Mouse (Mus musculus): Measurements from ENCODE around the gene Pxk. TPM values are rescaled to one million over a fixed set of nuclear protein-coding genes. Genes with fewer than 3 reads are reported as not detected.

Pxk gene
- polyA plus RNA-seq, 2 experiments = 35.4 to 36.4 TPM

- WGBS = 35% methylated on average over 3 of the region's 3 CpGs
- Histone ChIP-seq H3K4me1 (ENCODE audit: control insufficient read depth, insufficient read depth, low read length) (no peaks in the 10 kb centered on the region), H3K27ac (replicated peaks; ENCODE audit: low read depth, low read length) (no peak overlapping the region), H3K9ac (ENCODE audit: low read depth, low read length, severe bottlenecking) (no peak overlapping the region), H3K27me3 (ENCODE audit: control insufficient read depth, insufficient read depth, low read length) (no peaks in the 10 kb centered on the region), H3K36me3 (ENCODE audit: control insufficient read depth, insufficient read depth, low read length) (peaks cover 31% of the 10 kb centered on the region), H3K9me3 (ENCODE audit: control insufficient read depth, low read length) (no peaks in the 10 kb centered on the region), H3K4me3 (replicated peaks; ENCODE audit: low read length) (no peak overlapping the region), H3K4me2 (replicated peaks; ENCODE audit: low read depth, low read length, severe bottlenecking) (no peak overlapping the region)
- no peak for DNase-seq (ENCODE audit: low spot score)
- no peak for ATAC-seq (ENCODE audit: low FRiP score, low read depth)
- no peak for TF ChIP-seq POLR2A (IDR thresholded peaks at IDR 0.05; ENCODE audit: borderline replicate concordance, extremely low read depth, insufficient read depth, insufficient read length)
Observed at GRCm38 (mm10) chr14:8156947-8157346, 58.9 kb downstream of the Pxk start.

GRCm38 (mm10) chr14:8158721-8159120, 60.7 kb downstream of the Pxk start:
- H3K27me3 ChIP-seq (ENCODE audit: control insufficient read depth, insufficient read depth, low read length) = no peaks in the 10 kb centered on the region
- no peak for TF ChIP-seq POLR2A (IDR thresholded peaks at IDR 0.05; ENCODE audit: borderline replicate concordance, extremely low read depth, insufficient read depth, insufficient read length)
- no peak overlapping the region for H3K27ac ChIP-seq (replicated peaks; ENCODE audit: low read depth, low read length)
- ATAC-seq (ENCODE audit: low FRiP score, low read depth) (no peak), DNase-seq (ENCODE audit: low spot score) (no peak)
- no peaks in the 10 kb centered on the region for H3K9me3 ChIP-seq (ENCODE audit: control insufficient read depth, low read length)
- H3K9ac ChIP-seq (ENCODE audit: low read depth, low read length, severe bottlenecking) = no peak overlapping the region
- H3K4me1 ChIP-seq (ENCODE audit: control insufficient read depth, insufficient read depth, low read length) = no peaks in the 10 kb centered on the region
- H3K4me3 ChIP-seq (replicated peaks; ENCODE audit: low read length) = no peak overlapping the region
- WGBS = 84% methylated on average over 3 of the region's 3 CpGs
- H3K4me2 ChIP-seq (replicated peaks; ENCODE audit: low read depth, low read length, severe bottlenecking) = no peak overlapping the region
- H3K36me3 ChIP-seq (ENCODE audit: control insufficient read depth, insufficient read depth, low read length) = peaks cover 39% of the 10 kb centered on the region

- no peaks in the 10 kb centered on the region for H3K4me1 ChIP-seq (ENCODE audit: control insufficient read depth, insufficient read depth, low read length)
- H3K36me3 ChIP-seq (ENCODE audit: control insufficient read depth, insufficient read depth, low read length) = peaks cover 43% of the 10 kb centered on the region
- no peak for ATAC-seq (ENCODE audit: low FRiP score, low read depth)
- 93% methylated on average over 3 of the region's 3 CpGs for WGBS
- no peaks in the 10 kb centered on the region for H3K27me3 ChIP-seq (ENCODE audit: control insufficient read depth, insufficient read depth, low read length)
- H3K9me3 ChIP-seq (ENCODE audit: control insufficient read depth, low read length) = no peaks in the 10 kb centered on the region
- no peak overlapping the region for H3K27ac ChIP-seq (replicated peaks; ENCODE audit: low read depth, low read length)
- no peak for TF ChIP-seq POLR2A (IDR thresholded peaks at IDR 0.05; ENCODE audit: borderline replicate concordance, extremely low read depth, insufficient read depth, insufficient read length)
- H3K4me2 ChIP-seq (replicated peaks; ENCODE audit: low read depth, low read length, severe bottlenecking) = no peak overlapping the region
- no peak for DNase-seq (ENCODE audit: low spot score)
- no peak overlapping the region for H3K4me3 ChIP-seq (replicated peaks; ENCODE audit: low read length)
- H3K9ac ChIP-seq (ENCODE audit: low read depth, low read length, severe bottlenecking) = no peak overlapping the region
Observed at GRCm38 (mm10) chr14:8159141-8159540, 61.1 kb downstream of the Pxk start.

- no peak for TF ChIP-seq POLR2A (IDR thresholded peaks at IDR 0.05; ENCODE audit: borderline replicate concordance, extremely low read depth, insufficient read depth, insufficient read length)
- H3K27me3 ChIP-seq (ENCODE audit: control insufficient read depth, insufficient read depth, low read length) = no peaks in the 10 kb centered on the region
- no peak overlapping the region for H3K9ac ChIP-seq (ENCODE audit: low read depth, low read length, severe bottlenecking)
- no peak overlapping the region for H3K4me2 ChIP-seq (replicated peaks; ENCODE audit: low read depth, low read length, severe bottlenecking)
- no peak overlapping the region for H3K4me3 ChIP-seq (replicated peaks; ENCODE audit: low read length)
- H3K4me1 ChIP-seq (ENCODE audit: control insufficient read depth, insufficient read depth, low read length) = no peaks in the 10 kb centered on the region
- ATAC-seq (ENCODE audit: low FRiP score, low read depth) (no peak), DNase-seq (ENCODE audit: low spot score) (no peak)
- peaks cover 65% of the 10 kb centered on the region for H3K36me3 ChIP-seq (ENCODE audit: control insufficient read depth, insufficient read depth, low read length)
- no peaks in the 10 kb centered on the region for H3K9me3 ChIP-seq (ENCODE audit: control insufficient read depth, low read length)
- 88% methylated on average over 2 of the region's 2 CpGs for WGBS
- H3K27ac ChIP-seq (replicated peaks; ENCODE audit: low read depth, low read length) = no peak overlapping the region
Observed at GRCm38 (mm10) chr14:8161777-8162176, 63.8 kb downstream of the Pxk start.

GRCm38 (mm10) chr14:8164463-8164862, 66.5 kb downstream of the Pxk start:
- Histone ChIP-seq H3K36me3 (ENCODE audit: control insufficient read depth, insufficient read depth, low read length) (peaks cover 91% of the 10 kb centered on the region), H3K27ac (replicated peaks; ENCODE audit: low read depth, low read length) (no peak overlapping the region), H3K27me3 (ENCODE audit: control insufficient read depth, insufficient read depth, low read length) (no peaks in the 10 kb centered on the region), H3K4me2 (replicated peaks; ENCODE audit: low read depth, low read length, severe bottlenecking) (no peak overlapping the region), H3K4me1 (ENCODE audit: control insufficient read depth, insufficient read depth, low read length) (no peaks in the 10 kb centered on the region), H3K9me3 (ENCODE audit: control insufficient read depth, low read length) (no peaks in the 10 kb centered on the region), H3K9ac (ENCODE audit: low read depth, low read length, severe bottlenecking) (no peak overlapping the region), H3K4me3 (replicated peaks; ENCODE audit: low read length) (no peak overlapping the region)
- no peak for ATAC-seq (ENCODE audit: low FRiP score, low read depth)
- TF ChIP-seq POLR2A (IDR thresholded peaks at IDR 0.05; ENCODE audit: borderline replicate concordance, extremely low read depth, insufficient read depth, insufficient read length) = no peak
- DNase-seq (ENCODE audit: low spot score) = no peak
- WGBS = 81% methylated on average over 7 of the region's 7 CpGs

Measured in limb, embryonic 14.5 days (tissue).